Mouse (Mus musculus): ENCODE data around the gene Snx25.

- TF ChIP-seq CTCF (IDR thresholded peaks at IDR 0.05; ENCODE audit: low read depth) (no peak), EP300 (optimal IDR thresholded peaks at IDR 0.05) (no peak)
Observed at GRCm38 (mm10) chr8:46141688-46142087, 10.3 kb downstream of the Snx25 start.
